ENCODE assay signal across 9 mouse cellular contexts in the genomic region with DNA sequence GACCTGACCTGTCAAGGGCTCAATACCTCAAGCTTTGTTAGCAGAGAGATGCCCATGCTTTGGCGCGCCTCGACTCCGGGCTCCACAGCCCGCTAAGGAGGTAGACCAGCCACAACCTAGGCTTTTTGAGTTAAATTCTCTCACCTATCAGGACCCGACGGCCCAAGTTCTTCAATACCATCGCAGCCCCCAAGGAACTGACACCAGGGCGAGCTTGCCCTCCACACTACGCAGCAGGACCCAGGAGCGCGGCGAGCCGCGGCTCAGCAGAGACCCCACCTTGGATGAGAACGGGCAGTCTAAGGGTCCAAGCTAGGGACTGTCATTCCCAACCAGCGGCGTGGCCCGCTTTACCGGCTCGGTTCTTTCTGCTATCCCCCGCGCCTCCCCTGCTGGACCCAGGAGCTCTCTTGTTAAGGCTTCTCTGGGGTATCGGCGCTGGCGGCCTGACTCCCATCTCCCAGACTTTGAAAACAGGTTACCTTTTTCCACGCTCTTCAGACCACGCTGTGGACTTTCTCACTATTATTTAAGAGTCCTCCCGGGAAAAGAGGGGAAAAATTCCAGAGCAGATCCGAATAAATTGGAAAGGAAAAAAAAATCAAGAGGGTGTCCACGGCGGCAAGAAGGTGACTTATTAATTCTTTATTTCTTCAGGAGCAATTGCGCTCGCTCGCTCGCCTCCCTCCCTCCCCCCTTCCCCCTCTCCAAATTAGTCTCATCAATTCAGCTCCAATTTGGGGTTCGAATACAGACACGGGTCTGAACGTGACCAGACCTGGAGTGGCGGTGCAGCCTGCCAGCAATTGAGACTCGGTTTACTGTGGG. TPM values are rescaled to one million over a fixed set of nuclear protein-coding genes. Genes with fewer than 3 reads are reported as not detected.
DNase-seq lines count a peak whose midpoint lies in the region; ATAC-seq and TF ChIP-seq lines count a peak whose summit lies in the region.
"Had no signal": no experiment of that assay in that cellular context is flagged by ENCODE, and none has a peak within 500 bp of the region (broad histone marks: within the 10 kb centered on the region; RNA-seq: fewer than 3 reads in every experiment).

A gene (minus strand): TSS at position 650 of the 828 bp plus-strand sequence.

- no peaks in the 10 kb centered on the region; the same call in 1 of the 2 replicates for H3K4me1 ChIP-seq in kidney, adult 2 months (ENCODE audit: control insufficient read depth, insufficient read depth, low read length)
- peaks cover 17% of the 10 kb centered on the region for H3K4me1 ChIP-seq in bone marrow macrophage, adult 2 months (ENCODE audit: control insufficient read depth, insufficient read depth, low read length)
- H3K4me1 ChIP-seq in kidney, embryonic 14.5 days (ENCODE audit: control insufficient read depth, insufficient read depth, low read length) = peaks cover 35% of the 10 kb centered on the region

- H3K27ac ChIP-seq in kidney, adult 2 months (ENCODE audit: insufficient read depth, low read depth, low read length) = peak within 1 kb of the TSS; percentile 60
- peak within 1 kb of the TSS; percentile 99 for H3K27ac ChIP-seq in bone marrow macrophage, adult 2 months (ENCODE audit: insufficient read depth, low read depth, low read length)
- H3K27ac ChIP-seq in kidney, embryonic 14.5 days (ENCODE audit: low read depth, low read length) = peak within 1 kb of the TSS; percentile 85

- TF ChIP-seq POLR2A in kidney, adult 2 months (IDR thresholded peaks at IDR 0.05; ENCODE audit: low read depth, low read length) = no peak
- no peak for TF ChIP-seq POLR2A in bone marrow macrophage, adult 2 months (IDR thresholded peaks at IDR 0.05; ENCODE audit: borderline replicate concordance, low read depth, low read length)

- peak; percentile 38 for DNase-seq in kidney, adult 2 months
- DNase-seq in kidney, adult 11 months = no peak
- DNase-seq in heart, adult 8-10 months (ENCODE audit: low spot score) = no peak
- peak; percentile 49 for DNase-seq in thymus, postnatal 14 days
- no peak for DNase-seq in frontal cortex, postnatal 25 days (ENCODE audit: low spot score in 2 of 2)

- ATAC-seq in kidney, embryonic 14.5 days (ENCODE audit: low FRiP score, low TSS enrichment) = no peak
- ATAC-seq in megakaryocyte-erythroid progenitor cell, adult 5-6 weeks (replicated peaks; ENCODE audit: low FRiP score, low TSS enrichment, poor library complexity, severe bottlenecking) = peak; percentile 17; the same call in 1 of the 2 replicates
- ATAC-seq: Patski had no signal

- peak within 1 kb of the TSS; percentile 94 for H3K4me2 ChIP-seq in kidney, embryonic 14.5 days (replicated peaks; ENCODE audit: low read depth, low read length)

- no peaks in the 10 kb centered on the region for H3K36me3 ChIP-seq in kidney, adult 2 months (ENCODE audit: control insufficient read depth, insufficient read depth, low read length)
- H3K36me3 ChIP-seq in kidney, embryonic 14.5 days (ENCODE audit: control insufficient read depth, insufficient read depth, low read length) = no peaks in the 10 kb centered on the region

- WGBS in kidney, adult 2 months = 3% methylated on average over 41 of the region's 41 CpGs
- WGBS in kidney, embryonic 14.5 days = under 1% methylated on average over 41 of the region's 41 CpGs

- H3K9me3 ChIP-seq in kidney, embryonic 14.5 days (ENCODE audit: control insufficient read depth, low read length) = no peaks in the 10 kb centered on the region

- peaks cover 2% of the 10 kb centered on the region for H3K27me3 ChIP-seq in kidney, adult 2 months (replicated peaks; ENCODE audit: control insufficient read depth, insufficient read depth, low read length)
- H3K27me3 ChIP-seq in kidney, embryonic 14.5 days (ENCODE audit: control insufficient read depth, insufficient read depth, low read length) = peaks cover 11% of the 10 kb centered on the region; the same call in 1 of the 2 replicates

- no peak for TF ChIP-seq CTCF in kidney, adult 2 months (conservative IDR thresholded peaks at IDR 0.05; ENCODE audit: insufficient read depth, insufficient read length, low read depth, low read length)
- TF ChIP-seq CTCF in bone marrow macrophage, adult 2 months (IDR thresholded peaks at IDR 0.05; ENCODE audit: low read depth, low read length) = no peak

- H3K4me3 ChIP-seq in kidney, adult 2 months (ENCODE audit: insufficient read depth, low read depth, low read length) = peak within 1 kb of the TSS; percentile 70
- H3K4me3 ChIP-seq in bone marrow macrophage, adult 2 months (ENCODE audit: insufficient read depth, low read length) = peak within 1 kb of the TSS; percentile 100
- peak within 1 kb of the TSS; percentile 73 for H3K4me3 ChIP-seq in kidney, embryonic 14.5 days (ENCODE audit: low read length)

- H3K9ac ChIP-seq in kidney, embryonic 14.5 days (ENCODE audit: low read depth, low read length) = peak within 1 kb of the TSS; percentile 53

RNA-seq across cellular contexts. Expression of the gene that starts here (rescaled TPM):
- 7.2 and 9.6 TPM in 2 replicates for polyA plus RNA-seq in kidney, adult 2 months (2012; rRNA removed)
- polyA plus RNA-seq in bone marrow macrophage, adult 2 months (2012; ENCODE audit: insufficient read depth, insufficient read length, missing spikeins) = 124 and 127 TPM in 2 replicates
- total RNA-seq in heart, adult 8-10 months (2022) = 10 to 100 TPM; 18.5 to 30.7 (median 20.8) TPM
- polyA plus RNA-seq in kidney, embryonic 14.5 days (2014; fragmentation: Nextera tagmentation; extraction: Ambion mirVana) = 24.0 and 27.3 TPM in 2 replicates
- total RNA-seq in megakaryocyte-erythroid progenitor cell, adult 5-6 weeks (2014; fragmentation: Nextera tagmentation) = 8.9 and 18.6 TPM in 2 replicates
- total RNA-seq in megakaryocyte-erythroid progenitor cell, adult 5-6 weeks (2017) = 17.7 and 38.1 TPM in 2 replicates

Comparison
In these comparisons a context has a peak if more than half of its experiments do, and no peak if none do; other contexts are left out.
1. DNase-seq: peak in kidney, adult 2 months (single experiment) and thymus, postnatal 14 days (single experiment); none in kidney, adult 11 months (single experiment), heart, adult 8-10 months (single experiment) and frontal cortex, postnatal 25 days (0 of 2).
2. Peak in every context shown above with its lines, with median percentiles within 50 percentile points of each other: H3K27ac ChIP-seq and H3K4me3 ChIP-seq.